Mouse (Mus musculus) small intestine, adult 2 months (tissue): Measurements from ENCODE around the gene Fdx1l. TPM values are rescaled to one million over a fixed set of nuclear protein-coding genes. Genes with fewer than 3 reads are reported as not detected.
A peak's percentile ranks its signal among the peaks of the same experiment; 100 is the strongest.

Experiments
- H3K27ac ChIP-seq: fragments of 200-500 bp; 2 replicates; pipeline ENCODE4 v1.5.1; 2012; ENCODE audit warnings: low read depth, low read length, control low read depth, inconsistent platforms; ENCODE audit not compliant: insufficient read depth
- H3K27me3 ChIP-seq: fragments of 200-500 bp; 2 replicates; pipeline ENCODE4 v1.6.1; 2012; ENCODE audit warnings: mild to moderate bottlenecking, moderate library complexity, low read length, inconsistent platforms; ENCODE audit not compliant: control insufficient read depth, insufficient read depth
- H3K36me3 ChIP-seq: fragments of 200-500 bp; 2 replicates; pipeline ENCODE4 v1.6.1; 2012; ENCODE audit warnings: mild to moderate bottlenecking, low read length, control low read depth, inconsistent platforms; ENCODE audit not compliant: control insufficient read depth, insufficient read depth
- H3K4me1 ChIP-seq: fragments of 200-500 bp; 2 replicates; pipeline ENCODE4 v1.6.1; 2012; ENCODE audit warnings: low read length, inconsistent platforms, mixed read lengths; ENCODE audit not compliant: control insufficient read depth, insufficient read depth, insufficient read length
- H3K4me3 ChIP-seq: fragments of 200-500 bp; 2 replicates; pipeline ENCODE4 v1.5.1; 2012; ENCODE audit warnings: low read depth, mild to moderate bottlenecking, control low read depth, inconsistent platforms, low read length, moderate library complexity
- CTCF ChIP-seq: fragments of 200-500 bp; IDR thresholded peaks from 2 replicates; pipeline ENCODE4 v1.5.1; 2012; ENCODE audit warnings: low read depth, mild to moderate bottlenecking, control low read depth, inconsistent platforms, low read length, moderate library complexity, mixed read lengths; ENCODE audit not compliant: insufficient replicate concordance, insufficient read length; ENCODE audit errors: extremely low read depth
- POLR2A ChIP-seq: fragments of 200-500 bp; IDR thresholded peaks from 2 replicates; pipeline ENCODE4 v1.6.1; 2012; ENCODE audit warnings: low read depth, mild to moderate bottlenecking, control low read depth, inconsistent platforms, low read length, moderate library complexity
- WGBS: fragments of 180-500 bp; shearing (Covaris S2); methylation state at CpG from one replicate; pipeline ENCODE4 v1.1.7; 2018; 5-methylcytosine and 5-hydroxymethylcytosine counted together
- polyA plus RNA-seq: library from polyadenylated mRNA; depleted of rRNA; stranded (reverse); fragments of >200 nt; gene quantifications from 2 replicates; pipeline ENCODE4 v1.2.3, GENCODE M21; 2012; rRNA removed

The Fdx1l gene
- polyA plus RNA-seq = 37.0 and 60.8 TPM in 2 replicates

DNA sequence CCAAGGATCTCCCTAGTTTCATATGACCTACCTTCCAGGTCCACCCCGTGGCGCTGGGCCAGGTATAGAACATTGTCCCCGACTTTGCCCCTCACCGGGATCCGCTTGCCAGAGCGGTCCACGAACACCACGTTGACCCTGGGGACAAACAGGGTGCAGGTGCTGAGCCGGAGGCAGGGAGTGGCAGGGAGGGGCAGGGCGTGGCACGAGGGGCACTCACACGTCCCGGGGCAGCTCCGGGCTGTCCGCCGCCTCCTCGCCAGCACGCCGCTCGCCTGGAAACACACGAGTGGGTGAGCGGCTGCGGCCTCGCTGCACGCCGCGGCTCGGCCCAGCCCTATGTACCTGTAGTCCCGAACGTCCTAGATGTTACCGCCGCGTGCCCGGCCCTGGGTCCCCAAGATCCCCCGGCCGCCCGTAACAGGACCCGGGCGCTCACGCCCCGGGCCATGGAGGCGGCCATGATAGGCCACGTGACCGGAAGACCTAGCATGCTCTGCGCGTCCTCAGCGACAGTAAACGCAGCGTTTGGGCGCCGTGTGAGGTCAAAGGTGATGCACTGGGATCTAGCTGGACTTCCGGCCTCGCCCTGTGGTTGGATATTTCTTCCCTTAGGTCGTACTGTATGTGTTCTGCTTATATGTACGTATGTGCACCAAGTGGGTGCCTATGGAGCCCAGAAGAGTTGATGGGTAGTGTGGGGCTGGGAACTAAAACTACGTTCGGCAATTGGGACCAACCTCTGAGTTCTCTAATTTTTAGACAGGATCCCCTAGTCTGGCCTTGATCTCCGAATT lies at the start of gene Fdx1l, which contains the start of gene Gm49373:
Gene Fdx1l (minus strand): TSS at position 571 of the 797 bp plus-strand sequence.
Gene Gm49373 (minus strand): TSS at position 53 of the 797 bp plus-strand sequence.
- peak; percentile 30; the same call in 1 of the 2 replicates for TF ChIP-seq POLR2A
- TF ChIP-seq CTCF = no peak
- WGBS = 1% methylated on average over 58 of the region's 58 CpGs
- Histone ChIP-seq H3K27me3 (no peaks in the 10 kb centered on the region), H3K4me1 (peaks cover 2% of the 10 kb centered on the region; the same call in 1 of the 2 replicates), H3K4me3 (peak within 1 kb of the TSS; percentile 79), H3K36me3 (peaks cover 27% of the 10 kb centered on the region), H3K27ac (peak within 1 kb of the TSS; percentile 72)

DNA sequence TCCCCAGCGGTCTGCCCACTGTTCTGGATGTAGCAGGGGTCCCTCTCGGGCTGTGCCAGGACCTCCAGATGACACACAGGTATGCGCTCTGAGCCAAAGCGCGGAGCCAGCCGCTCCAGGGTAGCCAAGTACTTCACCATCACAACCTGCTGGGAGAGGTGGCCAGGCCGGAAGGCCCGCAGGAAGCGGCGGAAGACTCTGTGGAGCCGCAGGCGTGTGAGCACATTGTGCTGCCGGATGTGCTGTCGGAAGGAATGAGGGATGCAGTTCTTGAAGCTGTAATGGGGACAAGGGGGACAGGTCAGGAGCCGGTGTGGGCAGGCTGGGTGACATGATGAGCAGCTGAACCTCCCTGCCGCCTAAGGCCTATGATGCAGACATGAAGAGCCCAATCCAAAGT lies 48.1 kb upstream of the Fdx1l start:
- no peaks in the 10 kb centered on the region for H3K4me1 ChIP-seq
- no peak overlapping the region for H3K27ac ChIP-seq
- H3K4me3 ChIP-seq = no peak overlapping the region
- H3K36me3 ChIP-seq = peaks cover 41% of the 10 kb centered on the region
- no peaks in the 10 kb centered on the region for H3K27me3 ChIP-seq
- 93% methylated on average over 16 of the region's 16 CpGs for WGBS
- TF ChIP-seq POLR2A = no peak
- no peak for TF ChIP-seq CTCF

DNA sequence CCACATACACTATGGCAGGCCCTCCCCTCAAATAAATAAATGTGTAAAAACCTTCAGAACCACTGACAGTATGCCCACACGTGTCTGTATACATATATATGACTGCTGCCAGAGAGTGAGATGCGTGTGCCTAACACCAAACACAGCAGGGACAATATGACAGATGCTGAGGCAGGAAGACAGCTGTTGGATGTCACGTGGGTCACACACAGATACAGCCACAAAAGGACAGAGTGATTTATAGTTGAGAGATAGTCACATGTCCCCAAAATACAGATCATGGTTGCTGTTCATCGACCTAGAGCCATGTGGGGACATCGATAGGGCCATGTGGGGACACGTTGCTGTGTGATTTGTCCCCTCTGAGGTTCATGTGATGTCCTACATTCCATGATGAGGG lies 43.7 kb upstream of the Fdx1l start:
- no peaks in the 10 kb centered on the region for H3K4me1 ChIP-seq
- WGBS = 76% methylated on average over 6 of the region's 6 CpGs
- H3K4me3 ChIP-seq = no peak overlapping the region
- no peaks in the 10 kb centered on the region for H3K27me3 ChIP-seq
- peaks cover 18% of the 10 kb centered on the region for H3K36me3 ChIP-seq
- TF ChIP-seq CTCF = no peak
- no peak for TF ChIP-seq POLR2A
- H3K27ac ChIP-seq = no peak overlapping the region

DNA sequence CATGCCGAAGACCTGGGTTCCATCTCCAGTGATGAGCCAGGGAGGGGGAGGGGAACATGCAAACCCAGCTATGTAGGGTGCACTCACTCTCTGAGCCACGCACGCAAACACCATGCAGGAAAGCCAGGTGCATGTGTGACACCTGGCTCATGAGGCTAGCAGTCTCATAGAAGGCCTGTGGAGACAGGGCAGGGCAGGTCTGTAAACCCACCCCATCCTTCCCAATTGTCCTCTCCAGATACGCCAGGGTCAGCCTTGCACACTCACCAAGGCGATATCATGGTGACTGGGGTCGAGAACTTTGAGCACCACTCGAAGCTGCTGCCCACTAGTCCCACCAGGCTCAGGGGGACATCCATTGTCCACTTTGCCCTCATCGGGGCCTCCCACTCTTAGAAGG lies 41.7 kb upstream of the Fdx1l start:
- peaks cover 10% of the 10 kb centered on the region for H3K36me3 ChIP-seq
- H3K4me1 ChIP-seq = no peaks in the 10 kb centered on the region
- 90% methylated on average over 8 of the region's 8 CpGs for WGBS
- TF ChIP-seq CTCF (no peak), POLR2A (no peak)
- no peaks in the 10 kb centered on the region for H3K27me3 ChIP-seq
- no peak overlapping the region for H3K27ac ChIP-seq
- no peak overlapping the region for H3K4me3 ChIP-seq

DNA sequence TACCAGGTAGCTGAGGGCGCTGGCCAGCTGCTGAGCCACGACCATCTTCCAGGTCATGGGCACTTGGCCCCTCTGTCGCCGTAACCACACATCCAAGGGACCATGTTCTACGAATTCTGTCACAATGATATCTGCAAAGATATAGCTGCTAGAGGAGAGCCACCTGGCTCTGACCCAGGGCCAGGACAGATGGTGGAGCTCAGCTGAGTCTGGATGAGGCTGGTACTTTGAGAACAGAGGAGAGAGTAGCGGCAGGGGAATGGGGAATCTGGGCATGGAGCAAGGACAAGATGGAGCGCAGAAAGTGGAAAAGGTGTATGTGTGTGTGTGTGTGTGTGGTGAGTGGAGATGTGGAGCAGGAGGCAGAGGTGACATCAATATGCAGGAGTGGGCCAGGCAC lies 40.8 kb upstream of the Fdx1l start:
- Histone ChIP-seq H3K4me3 (no peak overlapping the region), H3K27me3 (no peaks in the 10 kb centered on the region), H3K4me1 (no peaks in the 10 kb centered on the region), H3K36me3 (peaks cover 8% of the 10 kb centered on the region), H3K27ac (no peak overlapping the region)
- 89% methylated on average over 7 of the region's 7 CpGs for WGBS
- TF ChIP-seq CTCF (no peak), POLR2A (no peak)

DNA sequence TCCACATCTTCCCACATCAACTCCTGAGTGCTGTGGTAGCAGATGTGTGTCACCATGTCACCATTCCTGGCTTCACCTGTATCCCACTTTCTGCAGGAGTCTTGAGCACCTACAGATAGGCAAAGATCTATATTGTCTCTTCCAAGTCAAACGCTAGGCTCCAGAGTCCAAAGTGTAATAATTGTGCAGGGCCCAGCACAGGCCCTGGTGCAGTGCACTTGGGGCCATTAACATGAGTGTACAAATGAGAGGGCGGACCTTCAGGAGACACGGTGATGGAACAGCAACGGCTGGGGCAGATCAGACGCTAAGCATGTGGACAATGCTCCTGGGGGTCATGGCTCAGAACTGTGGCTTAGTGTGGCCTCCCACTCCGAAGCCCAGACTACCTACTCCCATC lies 40.3 kb upstream of the Fdx1l start:
- H3K4me3 ChIP-seq = no peak overlapping the region
- no peaks in the 10 kb centered on the region for H3K27me3 ChIP-seq
- TF ChIP-seq POLR2A (no peak), CTCF (no peak)
- H3K36me3 ChIP-seq = peaks cover 10% of the 10 kb centered on the region
- WGBS = 53% methylated on average over 6 of the region's 6 CpGs
- no peaks in the 10 kb centered on the region for H3K4me1 ChIP-seq
- no peak overlapping the region for H3K27ac ChIP-seq

DNA sequence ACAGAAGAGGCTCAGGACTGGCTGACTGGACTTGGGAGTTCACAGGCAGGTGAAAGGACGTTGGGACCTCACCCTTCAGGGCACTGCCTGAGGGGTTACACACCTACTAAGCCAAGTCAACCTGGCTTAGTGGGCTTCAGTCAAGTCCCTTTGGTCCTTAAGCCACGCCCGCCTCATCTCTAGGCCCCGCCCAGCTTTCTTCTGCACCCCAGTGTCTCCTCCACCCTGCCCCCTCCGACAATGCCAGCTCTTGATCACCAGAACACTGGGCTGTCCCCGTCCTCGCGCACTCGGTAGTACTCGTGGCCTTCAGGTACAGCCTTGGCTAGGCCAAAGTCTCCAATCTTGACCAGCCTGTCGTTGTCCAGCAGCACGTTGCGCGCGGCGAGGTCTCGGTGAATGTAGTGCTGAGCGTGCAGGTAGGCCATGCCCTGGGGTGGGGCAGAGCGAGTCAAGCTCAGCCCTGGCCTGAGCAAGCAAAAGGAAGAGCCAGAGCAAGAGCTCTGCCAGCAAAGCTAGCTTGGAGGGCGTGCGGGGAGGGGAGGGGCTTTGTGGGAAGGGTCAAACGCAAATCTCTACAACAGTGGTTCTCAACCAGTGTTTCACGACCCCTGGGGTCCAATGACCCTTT lies 34.3 kb upstream of the Fdx1l start:
- no peaks in the 10 kb centered on the region for H3K4me1 ChIP-seq
- WGBS = 67% methylated on average over 23 of the region's 23 CpGs
- H3K36me3 ChIP-seq = peaks cover 18% of the 10 kb centered on the region
- no peak overlapping the region for H3K27ac ChIP-seq
- H3K4me3 ChIP-seq = no peak overlapping the region
- H3K27me3 ChIP-seq = no peaks in the 10 kb centered on the region
- no peak for TF ChIP-seq CTCF
- no peak for TF ChIP-seq POLR2A
